Mouse (Mus musculus): ENCODE measurements around the gene Lrrc75a.

Gene Lrrc75a

DNA sequence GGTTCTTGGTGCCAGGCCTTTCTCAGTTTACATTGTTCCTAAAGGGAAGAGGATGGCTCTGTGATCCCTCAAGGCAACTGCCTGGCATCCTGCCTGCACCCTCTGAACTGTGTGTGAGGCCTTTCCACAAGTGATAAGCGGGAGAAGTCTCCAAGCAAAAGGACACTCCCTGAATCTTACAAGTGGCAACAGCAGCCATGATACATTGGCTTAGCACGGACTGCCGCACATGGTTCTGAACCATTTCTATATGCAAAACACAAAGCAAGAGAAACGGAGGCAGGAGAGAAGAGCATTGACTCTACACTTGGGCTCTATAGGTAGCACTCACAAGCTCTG is 3.0 kb downstream of the Lrrc75a start:
- DNase-seq (ENCODE audit: low spot score), result peak; percentile 75

- DNase-seq (ENCODE audit: low spot score), result no peak
Observed at GRCm38 (mm10) chr11:62644602-62645336, 3.6 kb downstream of the Lrrc75a start.

DNA sequence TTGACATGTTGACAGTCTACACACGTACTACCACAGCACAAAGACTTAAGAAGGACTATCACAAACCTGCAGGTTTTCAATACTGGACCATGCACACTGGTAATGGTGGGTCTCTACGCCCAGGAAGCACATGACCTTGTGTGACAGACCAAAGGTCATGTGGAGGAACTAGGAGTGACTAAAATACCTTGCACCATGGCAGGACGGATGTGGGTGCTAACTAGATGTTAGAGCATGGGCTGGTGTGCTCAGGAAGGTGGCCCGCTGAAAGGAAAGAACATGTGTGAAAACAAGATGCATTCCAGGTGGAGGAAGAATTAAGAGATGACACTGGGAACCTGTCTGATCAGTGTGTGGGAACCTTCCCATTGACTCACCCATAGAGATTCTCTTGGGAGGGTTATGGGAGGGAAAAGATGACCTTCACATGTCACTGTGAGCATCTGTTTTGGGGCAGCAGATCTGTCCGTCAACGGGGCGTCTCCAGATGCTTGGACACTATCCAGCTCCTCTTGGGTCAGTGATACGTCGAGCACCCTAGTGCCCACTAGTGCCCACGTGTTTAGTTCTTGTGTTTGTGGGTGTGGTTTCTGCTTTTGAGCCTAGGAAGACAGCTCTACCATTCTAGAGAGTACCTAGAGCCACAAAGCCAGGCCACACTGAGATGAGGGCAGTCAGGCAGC is 4.5 kb downstream of the Lrrc75a start:
- DNase-seq (ENCODE audit: low spot score), result no peak

GRCm38 (mm10) chr11:62643011-62643631 is 5.2 kb downstream of the Lrrc75a start:
- DNase-seq (ENCODE audit: low spot score), result peak; percentile 54

- no peak for DNase-seq (ENCODE audit: low spot score)
Observed at GRCm38 (mm10) chr11:62642023-62642844, 6.1 kb downstream of the Lrrc75a start.

GRCm38 (mm10) chr11:62640378-62640777 is 7.9 kb downstream of the Lrrc75a start:
- no peak for DNase-seq (ENCODE audit: low spot score)

GRCm38 (mm10) chr11:62638402-62638801 is 9.9 kb downstream of the Lrrc75a start:
- no peak for DNase-seq (ENCODE audit: low spot score)

GRCm38 (mm10) chr11:62637806-62638205 is 10.5 kb downstream of the Lrrc75a start:
- DNase-seq (ENCODE audit: low spot score), result no peak

- no peak for DNase-seq (ENCODE audit: low spot score)
Observed at GRCm38 (mm10) chr11:62637401-62637800, 10.9 kb downstream of the Lrrc75a start.

DNA sequence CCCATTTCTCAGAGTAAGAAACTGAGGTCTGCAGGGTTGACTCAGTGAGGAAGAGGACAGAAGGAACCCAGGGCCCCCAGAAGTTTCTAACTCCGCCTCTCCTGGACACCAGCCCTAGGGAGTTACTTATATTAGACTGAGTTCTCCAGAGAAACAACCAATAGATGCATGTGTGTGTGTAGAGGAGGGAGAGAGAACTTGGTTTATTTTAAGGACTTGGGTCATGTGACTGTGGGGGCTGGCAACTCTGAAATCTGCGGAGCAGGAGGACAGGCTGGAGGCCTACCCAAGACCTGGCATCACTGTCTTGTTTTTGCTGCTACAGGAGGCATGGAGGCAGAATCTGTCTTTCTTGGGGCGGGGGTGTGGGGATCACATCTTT is 11.5 kb downstream of the Lrrc75a start:
- no peak for DNase-seq (ENCODE audit: low spot score)

DNA sequence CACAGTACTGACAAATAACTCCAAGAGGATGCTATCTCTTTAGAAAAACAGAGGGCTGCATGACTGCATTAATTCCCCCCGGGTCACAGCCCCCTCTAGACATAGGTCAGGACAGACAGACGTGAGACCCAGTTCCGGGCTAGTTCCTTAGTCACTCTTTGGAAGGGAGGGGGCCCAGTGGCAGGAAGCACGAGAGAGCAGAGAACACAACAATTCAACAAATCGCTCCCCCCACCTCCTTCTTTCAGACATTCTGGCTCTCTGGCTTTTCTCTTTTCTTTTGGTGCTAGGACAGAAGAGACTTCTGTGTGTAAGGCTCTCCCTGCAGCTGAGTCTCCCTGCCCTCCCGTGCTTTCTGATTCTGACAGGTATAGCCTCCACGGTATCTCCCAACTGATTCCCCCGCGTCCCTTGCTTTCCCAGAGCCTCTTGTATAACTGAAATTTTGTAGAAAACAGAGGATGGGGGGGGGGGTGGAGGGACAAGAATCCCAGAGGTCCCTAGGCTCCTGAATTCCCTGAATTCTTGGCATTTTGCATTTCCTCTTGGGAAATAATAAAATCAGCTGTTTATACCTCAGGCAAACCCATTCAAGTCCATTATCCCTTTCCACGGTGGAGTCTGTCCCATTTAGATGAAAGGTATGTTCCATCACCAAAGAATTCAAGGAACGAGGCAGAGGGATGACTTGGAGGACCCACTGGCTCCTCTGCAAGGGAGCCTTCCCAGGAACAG is 12.1 kb downstream of the Lrrc75a start:
- no peak for DNase-seq (ENCODE audit: low spot score)

DNA sequence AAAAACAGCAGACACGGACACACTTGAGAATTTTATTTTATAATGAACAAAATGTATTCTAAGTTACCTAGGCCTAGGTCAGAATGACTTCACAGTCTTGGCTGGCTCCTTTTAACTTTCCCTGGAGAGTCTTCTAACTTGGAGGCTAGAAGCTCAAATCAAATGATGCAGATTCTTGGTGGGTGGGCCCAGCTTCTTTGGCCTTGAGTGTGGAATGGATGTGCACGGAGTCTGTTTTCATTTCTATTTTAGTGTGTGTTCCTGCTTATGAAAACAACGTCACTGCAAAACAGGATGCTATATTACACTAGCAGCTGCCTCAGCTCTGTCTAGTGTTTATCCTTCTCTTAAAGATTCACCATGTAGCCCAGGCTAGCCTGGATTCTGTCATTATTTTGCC is 12.9 kb downstream of the Lrrc75a start:
- peak; percentile 54 for DNase-seq (ENCODE audit: low spot score)

DNA sequence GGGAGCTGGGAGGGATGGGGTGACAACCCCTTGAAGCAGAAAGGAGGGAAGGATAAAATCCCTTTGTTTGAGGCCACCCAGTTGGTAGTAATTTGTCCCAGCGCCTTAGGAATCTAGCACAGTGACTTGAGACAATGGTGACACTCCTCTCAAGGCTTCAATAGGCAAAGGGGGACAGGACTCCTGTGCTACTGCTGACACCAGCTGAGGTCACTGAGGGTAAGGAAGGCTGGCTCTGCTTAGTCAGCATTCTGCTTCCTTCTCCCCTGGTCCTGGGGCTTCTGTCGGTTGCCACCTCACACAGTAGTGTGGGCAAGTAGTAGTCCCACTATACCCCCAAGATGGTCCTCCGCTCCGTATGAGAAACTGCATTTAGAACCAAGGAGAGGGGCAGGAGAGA is 17.2 kb downstream of the Lrrc75a start:
- no peak for DNase-seq (ENCODE audit: low spot score)

- no peak for DNase-seq (ENCODE audit: low spot score)
Observed at GRCm38 (mm10) chr11:62630225-62630821, 18.0 kb downstream of the Lrrc75a start.

GRCm38 (mm10) chr11:62629352-62630224 is 18.7 kb downstream of the Lrrc75a start:
- no peak for DNase-seq (ENCODE audit: low spot score)

GRCm38 (mm10) chr11:62624341-62625291 is 23.7 kb downstream of the Lrrc75a start:
- DNase-seq (ENCODE audit: low spot score), result no peak

GRCm38 (mm10) chr11:62622850-62623249 is 25.5 kb downstream of the Lrrc75a start:
- DNase-seq (ENCODE audit: low spot score), result no peak

DNA sequence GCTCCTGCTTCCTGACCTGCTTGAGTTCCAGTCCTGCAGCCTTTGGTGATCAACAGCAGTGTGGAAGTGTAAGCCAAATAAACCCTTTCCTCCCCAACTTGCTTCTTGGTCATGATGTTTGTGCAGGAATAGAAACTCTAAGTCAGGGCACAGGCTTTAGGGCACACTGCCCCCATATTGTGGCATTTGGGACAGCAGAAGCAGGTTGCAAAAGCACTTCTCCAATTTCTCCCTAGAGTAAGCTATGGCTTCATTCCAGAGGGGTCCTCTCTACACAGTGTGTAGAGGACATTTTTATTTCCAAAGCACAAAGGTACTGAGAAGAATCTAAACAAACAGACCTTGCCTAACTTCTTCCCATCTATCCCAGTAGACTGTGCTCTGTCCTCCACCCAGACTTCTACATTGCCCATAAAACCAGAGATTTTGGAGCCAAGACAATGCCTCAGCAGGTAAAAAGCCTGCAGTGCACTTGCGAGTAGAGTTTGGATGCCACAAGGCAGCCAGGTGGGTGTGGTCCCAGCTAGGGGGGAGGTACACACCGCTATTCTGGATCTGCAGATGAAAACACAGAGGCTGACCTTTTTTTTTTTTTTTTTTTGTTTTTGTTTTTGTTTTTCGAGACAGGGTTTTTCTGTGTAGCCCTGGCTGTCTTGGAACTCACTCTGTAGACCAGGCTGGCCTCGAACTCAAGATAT is 26.6 kb downstream of the Lrrc75a start:
- DNase-seq (ENCODE audit: low spot score), result no peak

DNA sequence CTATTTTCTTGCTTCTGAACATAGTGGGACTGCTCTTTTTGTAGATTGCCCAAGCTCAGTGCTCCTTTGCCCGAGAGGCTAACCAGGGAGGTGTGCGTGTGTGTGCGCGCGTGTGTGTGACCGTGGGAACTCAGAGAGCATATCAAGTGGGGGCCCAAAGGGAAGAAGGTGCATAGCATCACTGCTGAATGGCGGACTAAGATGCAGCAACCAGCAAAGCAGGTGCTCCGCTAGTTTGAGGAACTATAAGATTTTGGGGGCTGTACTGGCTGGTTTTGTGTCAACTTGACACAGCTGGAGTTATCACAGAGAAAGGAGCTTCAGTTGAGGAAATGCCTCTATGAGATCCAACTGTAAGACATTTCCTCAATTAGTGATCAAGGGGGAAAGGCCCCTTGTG is 27.2 kb downstream of the Lrrc75a start:
- DNase-seq (ENCODE audit: low spot score), result no peak

All from testis, postnatal 14 days (tissue).